Mouse (Mus musculus): ENCODE results near the gene Oxt. TPM values are rescaled to one million over a fixed set of nuclear protein-coding genes. Genes with fewer than 3 reads are reported as not detected.
"Not testable (repeated sequence)": the region's sequence is repeated elsewhere in the genome, so short reads cannot be mapped to it uniquely, and the experiment has no call there.

Oxt gene
- total RNA-seq (2022), result 1 to 10 TPM in 3 of 4 experiments, under 1 TPM in 1; 0.78 to 8.8 (median 2.9) TPM

DNA sequence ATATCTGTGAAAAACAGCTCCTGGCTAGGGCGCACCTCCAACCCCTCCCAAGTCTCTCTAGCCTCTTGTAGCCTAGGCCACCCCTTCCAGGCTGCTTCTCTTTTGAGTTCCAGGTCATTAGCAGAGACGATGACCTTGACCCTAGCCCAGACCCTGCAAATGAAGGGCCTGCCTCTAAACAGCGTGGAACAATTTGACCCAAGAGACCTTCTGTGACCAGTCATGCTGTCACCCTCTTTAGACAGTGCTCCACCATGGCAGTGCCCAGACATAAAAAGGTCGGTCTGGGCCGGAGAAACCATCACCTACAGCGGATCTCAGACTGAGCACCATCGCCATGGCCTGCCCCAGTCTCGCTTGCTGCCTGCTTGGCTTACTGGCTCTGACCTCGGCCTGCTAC lies at the start of gene Oxt:
Oxt (plus strand) TSS at position 301 of the 400 bp plus-strand sequence.
- DNase-seq (ENCODE audit: low spot score in 2 of 2), result no peak

DNA sequence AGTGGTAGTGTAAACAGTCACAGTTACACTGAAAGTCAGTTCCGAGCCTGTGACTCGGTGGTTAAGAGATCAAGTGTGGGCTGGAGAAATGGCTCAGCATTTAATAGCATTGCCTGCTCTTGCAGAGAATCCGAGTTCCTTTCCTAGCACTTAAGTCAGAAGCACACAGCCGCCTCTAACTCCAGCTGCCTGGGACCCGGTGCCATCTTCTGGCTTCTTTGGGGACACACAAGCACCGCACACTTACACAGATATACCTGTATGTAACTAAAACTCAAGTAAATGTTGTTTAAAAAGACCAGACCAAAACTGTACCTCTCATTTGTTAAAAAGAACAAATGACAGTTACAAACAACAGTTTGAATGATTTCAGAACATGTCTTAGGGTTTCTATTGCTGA lies 47.5 kb upstream of the Oxt start:
- DNase-seq (ENCODE audit: low spot score in 2 of 2), result no peak

DNA sequence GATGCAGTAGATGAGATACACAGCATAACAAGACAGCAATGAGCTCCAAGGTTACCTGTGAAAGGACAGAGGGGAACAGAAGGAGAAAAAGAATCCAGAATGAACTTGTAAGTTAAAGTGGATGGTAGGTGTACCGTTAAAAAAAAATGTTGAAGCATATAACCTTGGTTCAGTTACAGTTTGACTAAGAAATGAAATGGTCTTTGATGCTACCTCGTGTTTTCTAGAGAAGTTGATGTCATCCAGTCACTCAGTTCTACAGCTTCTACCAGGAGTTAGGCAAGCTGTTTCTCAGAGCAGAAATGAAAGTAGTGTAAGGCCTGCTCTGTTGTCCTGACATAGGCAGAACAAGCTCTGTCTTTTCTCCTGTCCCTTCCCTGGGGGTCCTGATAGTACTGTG lies 46.7 kb upstream of the Oxt start:
- no peak for DNase-seq (ENCODE audit: low spot score in 2 of 2)

DNA sequence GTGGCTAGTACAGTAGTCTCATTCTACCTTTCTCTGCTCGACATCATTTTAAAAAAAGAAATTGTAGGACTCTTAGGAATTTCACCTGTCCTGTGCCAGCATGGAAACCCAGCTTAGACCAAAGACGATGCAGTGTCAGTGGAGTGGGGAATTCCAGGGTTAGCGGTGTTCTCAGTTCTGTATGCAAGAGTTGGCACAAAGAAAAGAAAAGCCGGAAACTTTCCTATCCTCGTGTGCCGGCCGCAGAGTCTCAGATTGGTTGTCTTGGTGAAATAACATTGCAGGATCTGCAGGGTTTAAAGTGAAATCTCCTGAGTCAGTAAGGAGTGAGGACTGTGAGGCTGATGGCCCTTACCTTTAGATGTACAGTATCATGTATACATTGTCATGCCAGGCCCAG lies 46.0 kb upstream of the Oxt start:
- DNase-seq (ENCODE audit: low spot score in 2 of 2), result no peak

DNA sequence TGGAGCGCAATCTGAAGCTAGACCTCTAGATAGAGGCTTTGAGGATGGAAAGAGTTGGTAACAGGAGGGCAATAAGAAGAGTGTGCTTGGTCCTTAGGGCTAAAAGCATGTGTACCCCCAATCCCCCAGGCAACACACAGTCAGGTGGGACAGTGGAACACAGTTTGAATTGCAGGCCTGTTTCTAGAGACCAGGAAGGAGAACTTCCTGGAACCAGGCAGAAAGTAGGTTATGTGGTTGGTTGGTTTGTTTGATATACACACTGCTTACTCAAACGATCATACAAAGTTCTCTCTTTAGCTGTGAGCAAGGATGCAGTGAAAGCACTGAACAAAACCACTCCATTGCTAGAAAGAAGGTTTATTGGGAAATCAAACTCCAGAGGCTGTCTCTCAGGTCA lies 43.8 kb upstream of the Oxt start:
- no peak for DNase-seq (ENCODE audit: low spot score in 2 of 2)

DNA sequence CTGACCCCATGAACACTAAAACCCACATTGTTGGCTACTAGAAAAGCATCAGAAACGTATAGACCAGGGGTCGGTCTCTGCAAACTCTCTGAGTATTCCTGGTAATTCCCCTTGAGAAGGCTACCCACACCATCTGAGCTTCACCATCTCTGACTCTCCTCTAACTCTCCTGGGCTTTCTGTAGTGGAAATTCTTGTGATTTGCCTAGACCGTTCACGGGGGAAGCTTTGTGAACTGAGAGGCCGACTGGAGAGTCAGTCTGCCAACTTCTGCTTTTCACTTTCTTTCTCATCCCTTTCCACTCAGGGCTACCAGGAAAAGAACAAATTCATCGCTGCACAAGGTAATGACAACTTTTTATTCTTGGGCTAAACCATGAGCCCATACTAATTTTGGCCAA lies 41.0 kb upstream of the Oxt start:
- no peak for DNase-seq (ENCODE audit: low spot score in 2 of 2)

DNA sequence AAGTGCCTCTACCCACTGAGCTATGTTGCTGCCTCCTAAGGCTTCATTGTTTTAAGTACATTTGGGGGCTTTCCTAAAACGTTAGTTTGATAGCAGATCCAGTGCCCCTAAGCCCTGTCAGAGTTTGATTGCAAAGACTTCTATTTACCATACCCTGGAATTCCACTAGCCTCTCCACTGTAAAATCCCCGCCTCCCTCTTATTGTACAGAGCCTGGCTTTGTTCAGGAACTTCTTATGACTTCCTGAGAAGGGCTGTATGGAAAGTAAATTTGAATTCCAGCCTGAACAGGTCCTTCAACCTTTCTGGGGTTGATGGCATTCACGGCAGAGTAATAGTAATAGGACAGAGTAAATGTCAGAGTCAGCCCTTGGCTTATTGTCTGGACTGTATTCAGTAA lies 39.1 kb upstream of the Oxt start:
- no peak for DNase-seq (ENCODE audit: low spot score in 2 of 2)

DNA sequence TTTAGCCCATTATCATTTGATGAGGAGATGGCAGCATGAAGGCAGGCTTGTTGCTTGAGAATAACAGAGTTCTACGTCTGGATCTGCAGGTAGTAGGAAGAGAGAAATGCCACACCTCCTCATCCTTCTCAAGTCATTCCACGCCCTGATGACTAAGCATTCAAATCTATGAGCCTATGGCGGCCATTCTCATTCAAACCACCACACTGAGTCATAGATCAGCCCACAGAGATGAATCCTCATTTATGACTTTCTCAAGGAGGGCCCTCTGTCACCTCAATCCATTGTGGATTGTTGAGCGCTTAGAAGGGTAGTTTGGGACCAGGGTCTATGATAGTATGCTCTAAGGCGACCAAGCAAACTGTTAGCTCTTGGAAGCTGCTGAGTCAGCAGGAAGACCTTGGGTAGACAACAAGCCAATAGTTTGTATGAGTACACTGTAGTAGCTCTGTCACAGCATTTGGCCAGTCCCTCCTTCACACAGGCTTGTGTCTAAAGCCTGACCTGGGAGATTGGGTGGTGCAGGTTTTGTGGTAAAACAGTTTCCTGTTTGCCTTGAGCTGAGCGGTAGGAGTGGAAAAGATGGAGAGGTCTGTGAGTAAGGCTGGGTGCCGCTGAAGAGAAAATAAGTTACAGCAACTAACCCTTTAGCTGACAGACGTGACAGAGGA lies 37.0 kb upstream of the Oxt start:
- no peak for DNase-seq (ENCODE audit: low spot score in 2 of 2)

DNA sequence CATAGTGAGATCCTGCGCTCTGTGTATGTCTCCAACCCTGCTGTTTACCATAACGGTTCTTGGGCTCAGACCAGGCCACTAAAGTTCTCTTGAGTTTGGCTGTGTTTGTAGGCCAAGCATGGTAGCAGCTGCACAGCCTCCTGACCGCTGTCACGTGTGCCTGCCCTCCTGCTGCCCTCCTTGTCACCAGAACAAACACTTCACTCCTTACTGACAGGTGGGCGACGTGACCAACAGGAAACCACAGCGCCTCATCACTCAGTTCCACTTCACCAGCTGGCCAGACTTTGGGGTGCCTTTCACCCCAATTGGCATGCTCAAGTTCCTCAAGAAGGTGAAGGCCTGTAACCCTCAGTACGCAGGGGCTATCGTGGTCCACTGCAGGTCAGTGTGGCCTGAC lies 35.7 kb upstream of the Oxt start:
- no peak for DNase-seq (ENCODE audit: low spot score in 2 of 2)

DNA sequence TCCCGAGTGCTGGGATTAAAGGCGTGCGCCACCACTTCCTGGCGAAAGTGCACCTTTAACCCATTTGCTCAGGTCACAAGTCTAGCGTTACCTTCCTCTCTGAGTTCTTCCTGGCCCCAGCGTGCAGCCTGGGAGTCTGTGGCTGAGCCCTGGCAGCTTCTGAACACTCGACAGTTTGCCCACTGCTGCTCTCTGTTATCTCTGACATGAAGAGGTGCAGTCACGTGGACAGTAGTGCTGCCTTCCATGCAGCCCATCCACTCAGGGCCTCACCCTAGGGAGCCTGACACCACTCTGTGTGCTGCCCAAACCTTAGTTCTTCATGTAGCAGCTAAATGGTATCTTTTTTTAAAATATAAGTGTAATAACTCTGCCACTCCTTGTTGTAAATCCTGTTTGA lies 29.0 kb upstream of the Oxt start:
- DNase-seq (ENCODE audit: low spot score in 2 of 2), result no peak

DNA sequence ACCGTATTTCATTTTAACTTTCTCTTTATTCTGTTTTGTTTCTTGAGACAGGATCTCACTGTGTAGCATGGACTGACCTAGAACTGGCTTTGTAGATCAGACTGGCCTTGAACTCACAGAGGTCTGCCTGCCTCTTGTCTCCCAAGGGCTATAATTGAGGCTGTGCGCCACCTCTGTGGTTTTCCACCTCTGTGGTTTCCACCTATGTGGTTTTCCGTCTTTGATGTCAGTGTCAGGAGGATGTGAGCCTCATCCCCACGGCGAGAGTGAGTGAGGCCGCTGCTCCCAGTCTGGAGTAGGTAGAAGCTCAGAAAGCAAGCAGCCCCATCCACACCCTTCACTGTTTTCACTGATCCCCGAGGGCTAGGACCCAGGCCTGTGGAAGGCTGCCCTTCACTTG lies 21.1 kb upstream of the Oxt start:
- DNase-seq (ENCODE audit: low spot score in 2 of 2), result no peak

DNA sequence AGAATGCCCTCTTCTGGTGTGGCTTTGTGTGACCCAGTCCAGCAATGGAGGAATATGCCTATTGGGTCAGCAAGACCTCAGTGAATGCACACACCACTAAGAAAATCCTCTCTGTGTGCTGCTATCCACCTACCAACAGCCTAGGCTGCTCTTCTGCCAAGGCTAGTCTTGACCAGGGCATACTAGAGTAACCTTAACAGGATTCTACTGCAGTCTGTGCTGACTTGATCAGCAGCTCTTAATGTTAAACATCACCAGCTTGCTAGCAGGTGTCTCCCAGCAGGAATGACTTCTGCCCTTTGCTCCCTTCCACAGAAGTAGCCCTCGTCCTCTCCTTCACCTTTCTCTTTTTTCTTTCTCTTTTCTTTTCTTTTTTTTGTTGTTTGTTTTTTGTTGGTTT lies 19.7 kb upstream of the Oxt start:
- DNase-seq (ENCODE audit: low spot score in 2 of 2), result no peak

DNA sequence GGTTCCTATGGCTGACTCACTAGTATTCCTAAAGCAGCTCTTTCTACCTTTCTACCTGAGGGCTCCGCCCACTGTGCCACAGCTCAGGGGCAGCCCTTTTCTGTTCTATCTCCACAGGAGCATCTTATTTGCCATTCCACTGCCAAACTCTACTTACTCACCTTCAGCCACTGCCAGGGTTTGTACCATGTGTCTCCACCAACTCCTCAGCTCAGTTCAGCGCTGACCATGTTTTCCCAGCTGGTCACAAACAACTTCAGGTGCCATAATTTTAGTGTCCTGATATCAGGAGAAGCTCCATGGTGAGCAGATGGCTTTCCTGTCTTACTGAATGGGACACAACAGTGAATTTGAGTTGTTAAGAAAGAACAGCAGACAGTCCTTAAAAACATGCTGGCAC lies 18.5 kb upstream of the Oxt start:
- DNase-seq (ENCODE audit: low spot score in 2 of 2), result no peak

DNA sequence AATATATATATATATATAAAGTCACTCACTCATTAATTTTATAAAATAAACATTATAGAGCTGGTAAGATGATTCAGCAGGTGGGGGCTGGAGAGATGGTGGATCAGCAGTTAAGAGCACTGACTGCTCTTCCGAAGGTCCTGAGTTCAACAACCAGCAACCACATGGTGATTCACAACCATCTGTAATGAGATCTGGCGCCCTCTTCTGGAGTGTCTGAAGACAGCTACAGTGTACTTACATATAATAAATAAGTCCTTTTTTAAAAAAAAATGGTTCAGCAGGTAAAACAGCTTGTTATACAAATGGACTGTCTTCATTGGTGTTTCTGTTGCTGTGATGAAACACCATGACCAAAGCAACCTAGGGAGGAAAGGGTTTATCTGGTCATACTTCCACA lies 18.0 kb upstream of the Oxt start:
- no peak for DNase-seq (ENCODE audit: low spot score in 2 of 2)

DNA sequence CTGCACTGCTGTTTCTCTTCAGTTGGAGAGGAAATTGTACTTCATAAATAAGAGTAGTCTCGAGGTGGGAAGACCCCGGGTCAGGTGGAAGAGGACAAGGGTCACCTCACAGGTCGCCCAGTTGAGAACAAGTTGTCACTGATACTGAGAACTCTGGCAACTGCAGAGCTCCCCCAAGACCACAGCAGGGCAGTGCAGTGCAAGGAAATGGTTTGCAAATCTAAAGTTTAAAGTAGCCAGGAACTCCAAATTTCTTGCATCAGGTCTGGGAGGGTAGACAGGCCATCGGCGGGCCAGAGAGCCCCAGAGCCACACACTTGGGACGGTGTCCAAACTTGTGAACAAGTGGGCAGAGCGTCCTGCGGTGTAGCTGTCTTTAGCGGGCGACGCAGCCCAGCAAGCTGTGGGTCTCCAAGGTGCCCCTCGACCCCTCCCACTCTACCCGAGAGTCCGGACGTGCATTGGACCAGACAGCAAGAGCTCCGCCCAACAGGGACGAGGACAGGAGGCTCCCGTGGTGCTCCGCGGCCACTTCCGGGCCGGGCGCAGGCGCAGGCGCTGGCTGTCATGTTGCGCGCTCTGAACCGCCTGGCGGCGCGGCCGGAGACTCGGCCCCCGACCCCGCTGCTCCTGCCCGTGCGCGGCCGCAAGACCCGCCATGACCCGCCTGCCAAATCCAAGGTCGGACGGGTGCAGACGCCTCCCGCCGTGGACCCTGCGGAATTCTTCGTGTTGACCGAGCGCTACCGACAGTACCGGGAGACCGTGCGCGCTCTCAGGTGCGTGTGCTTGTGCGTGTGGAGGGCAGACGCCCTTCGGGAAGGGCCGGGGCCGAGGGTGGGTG lies 12.5 kb upstream of the Oxt start, which contains the start of gene Mrps26:
Mrps26 (plus strand) TSS at position 531 of the 844 bp plus-strand sequence.
- DNase-seq (ENCODE audit: low spot score in 2 of 2), result peak; percentile 78 to 94

DNA sequence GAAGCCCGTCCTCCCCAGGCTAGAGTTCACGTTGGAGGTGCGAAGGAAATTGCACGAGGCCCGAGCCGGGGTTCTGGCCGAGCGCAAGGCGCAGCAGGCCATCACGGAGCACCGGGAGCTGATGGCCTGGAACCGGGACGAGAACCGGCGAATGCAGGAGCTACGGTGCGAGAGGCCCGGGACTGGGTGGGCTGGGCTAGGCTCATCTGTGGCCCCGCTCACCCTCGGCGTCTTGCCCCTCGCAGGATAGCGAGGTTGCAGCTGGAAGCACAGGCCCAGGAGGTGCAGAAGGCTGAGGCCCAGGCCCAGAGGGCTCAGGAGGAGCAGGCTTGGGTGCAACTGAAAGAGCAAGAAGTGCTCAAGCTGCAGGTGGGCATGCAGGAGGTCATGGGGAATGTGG lies 11.9 kb upstream of the Oxt start:
- no peak for DNase-seq (ENCODE audit: low spot score in 2 of 2)

DNA sequence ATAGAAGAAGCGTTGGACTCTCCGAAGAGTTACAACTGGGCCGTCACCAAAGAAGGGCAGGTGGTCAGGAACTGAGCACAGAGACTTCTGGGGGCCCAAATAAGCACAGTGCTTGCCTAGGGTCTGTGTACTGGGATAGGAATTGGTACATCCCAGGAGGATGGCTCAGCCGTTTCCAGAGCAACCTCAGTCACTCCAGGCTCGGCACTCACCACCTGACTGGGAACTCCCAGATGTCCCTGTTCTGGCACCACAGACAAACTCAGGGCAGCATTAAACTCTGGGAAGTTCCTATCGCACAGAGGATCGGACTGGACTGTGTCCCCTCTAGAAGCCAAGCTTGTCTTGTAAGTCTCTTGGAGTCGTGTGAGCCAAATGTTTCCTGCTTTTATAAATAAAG lies 11.0 kb upstream of the Oxt start:
- DNase-seq (ENCODE audit: low spot score in 2 of 2), result no peak

DNA sequence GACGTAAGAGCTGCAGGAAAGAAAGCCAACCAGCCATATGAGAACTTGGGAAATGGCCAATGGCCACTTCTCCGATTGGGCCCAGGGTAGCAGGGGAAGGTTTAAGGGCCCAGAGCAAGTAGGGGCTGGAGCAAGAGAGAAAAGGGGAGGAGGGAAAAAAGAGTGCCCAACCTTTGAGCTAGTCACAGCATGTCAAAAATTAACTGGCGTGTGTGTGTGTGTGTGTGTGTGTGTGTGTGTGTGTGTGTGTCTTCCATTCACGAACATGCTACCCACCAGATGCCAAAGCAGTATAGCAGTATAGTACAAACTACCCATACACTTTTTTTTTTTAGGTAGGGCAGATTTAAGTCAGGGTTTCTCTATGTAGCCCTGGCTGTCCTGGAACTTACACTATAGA lies 7.1 kb upstream of the Oxt start:
- DNase-seq (ENCODE audit: low spot score in 2 of 2), result no peak

DNA sequence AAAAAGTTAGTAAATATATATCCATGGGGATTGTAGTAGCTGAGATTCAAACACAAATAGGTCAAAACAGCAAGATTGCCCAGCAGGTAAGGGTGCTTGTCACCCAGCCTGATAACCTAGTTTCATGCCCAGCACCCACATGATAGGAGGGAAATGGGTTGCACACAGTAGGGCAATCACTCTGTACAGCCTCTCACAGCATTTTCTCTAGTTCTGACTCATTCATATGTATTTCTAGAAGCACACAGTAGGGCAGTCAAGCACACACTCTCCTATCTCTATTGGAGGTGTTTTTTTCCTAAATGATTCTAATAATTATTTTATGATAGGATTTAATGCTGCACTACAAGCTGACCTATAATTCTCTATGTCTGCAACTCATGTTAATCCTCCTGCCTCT lies 6.0 kb upstream of the Oxt start:
- DNase-seq (ENCODE audit: low spot score in 2 of 2), result no peak

DNA sequence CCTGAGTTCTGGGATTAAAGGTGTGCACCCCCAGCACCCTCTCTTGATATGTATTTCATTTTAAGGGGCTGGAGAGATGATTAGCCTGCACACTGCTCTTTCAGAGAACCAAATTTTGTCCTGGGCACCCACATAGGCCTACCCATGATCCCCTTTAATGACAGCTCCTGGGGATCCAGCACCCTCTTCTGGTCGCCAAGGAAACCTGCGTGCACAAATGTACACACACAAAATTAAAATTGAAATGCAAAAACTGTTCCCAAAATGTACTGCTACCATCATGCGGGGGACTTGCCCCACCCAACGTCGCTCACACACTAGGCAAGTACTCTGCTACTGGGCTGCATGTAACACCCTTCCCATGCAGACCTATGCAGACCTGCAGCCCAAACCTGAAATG lies 1.0 kb upstream of the Oxt start:
- no peak for DNase-seq (ENCODE audit: low spot score in 2 of 2)

DNA sequence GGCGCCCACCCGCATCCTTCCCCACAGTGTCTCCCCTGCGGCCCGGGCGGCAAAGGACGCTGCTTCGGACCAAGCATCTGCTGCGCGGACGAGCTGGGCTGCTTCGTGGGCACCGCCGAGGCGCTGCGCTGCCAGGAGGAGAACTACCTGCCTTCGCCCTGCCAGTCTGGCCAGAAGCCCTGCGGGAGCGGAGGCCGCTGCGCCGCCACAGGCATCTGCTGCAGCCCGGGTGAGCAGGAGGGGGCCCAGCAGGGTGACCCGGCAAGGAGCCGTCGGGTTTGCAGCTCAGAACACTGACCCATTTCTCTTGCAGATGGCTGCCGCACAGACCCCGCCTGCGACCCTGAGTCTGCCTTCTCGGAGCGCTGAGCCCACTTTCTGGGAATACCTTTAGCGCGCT lies 591 bp downstream of the Oxt start:
- not testable (repeated sequence) for DNase-seq (ENCODE audit: low spot score in 2 of 2)

DNA sequence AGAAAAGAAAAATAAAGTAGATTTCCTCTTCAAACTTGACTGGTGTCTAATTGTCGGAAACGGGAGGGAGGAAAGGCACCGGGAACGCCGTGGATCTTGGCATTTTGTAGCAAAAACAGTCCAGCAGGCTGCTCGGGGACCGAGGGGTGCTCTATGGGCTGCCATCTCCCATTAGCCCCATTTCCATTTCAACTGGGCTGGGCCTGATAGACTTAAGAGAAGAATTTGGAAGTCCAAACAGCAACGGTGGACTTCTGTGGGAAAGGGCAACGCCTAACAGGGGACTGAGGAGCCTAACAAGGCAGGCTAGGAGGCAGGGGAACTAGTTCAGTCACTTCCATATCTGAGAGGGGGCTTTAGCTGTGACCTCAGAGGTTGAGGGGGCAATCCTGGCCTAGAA lies 1.0 kb downstream of the Oxt start:
- DNase-seq (ENCODE audit: low spot score in 2 of 2), result no peak

DNA sequence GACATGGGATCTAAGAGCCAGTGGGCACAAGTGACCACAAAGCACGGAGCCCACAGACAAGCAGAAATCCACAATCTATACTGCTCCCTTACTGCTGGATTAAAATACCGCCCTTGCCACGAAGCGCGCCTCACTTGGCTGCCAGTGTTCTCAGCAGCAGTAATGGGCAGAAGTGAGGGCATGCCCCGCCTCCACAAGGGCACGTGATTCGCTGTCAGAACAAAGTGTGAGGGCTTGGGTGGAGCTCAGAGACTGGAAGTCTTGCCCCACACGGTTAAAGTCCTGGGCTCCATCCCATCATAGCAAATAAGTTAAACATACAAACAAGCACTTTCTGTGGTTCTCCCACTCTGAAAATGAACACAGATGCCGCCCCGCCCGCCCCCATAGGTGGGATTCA lies 1.7 kb downstream of the Oxt start:
- DNase-seq (ENCODE audit: low spot score in 2 of 2), result no peak
